Mouse (Mus musculus): ENCODE measurements around the gene Trim66. TPM values are rescaled to one million over a fixed set of nuclear protein-coding genes. Genes with fewer than 3 reads are reported as not detected.

Trim66 gene
- polyA plus RNA-seq, 1 experiment = 0.06 TPM

GRCm38 (mm10) chr7:109492616-109493318, 15.2 kb downstream of the Trim66 start:
- Histone ChIP-seq H3K36me3 (ENCODE audit: control insufficient read depth, insufficient read depth, low read length) (no peaks in the 10 kb centered on the region), H3K4me1 (ENCODE audit: control insufficient read depth, insufficient read depth, insufficient read length) (no peaks in the 10 kb centered on the region), H3K4me3 (ENCODE audit: extremely low read depth, insufficient read depth, insufficient read length) (no peak overlapping the region), H3K27ac (ENCODE audit: insufficient read depth, low read length) (no peak overlapping the region), H3K27me3 (ENCODE audit: control insufficient read depth, insufficient read depth, low read length) (no peaks in the 10 kb centered on the region)
- WGBS = 87% methylated on average over 18 of the region's 18 CpGs
- no peak for DNase-seq (ENCODE audit: low read depth in 1 of 2, low spot score in 2 of 2)
- no peak for TF ChIP-seq CTCF (IDR thresholded peaks at IDR 0.05; ENCODE audit: extremely low read depth, insufficient read depth, insufficient read length, insufficient replicate concordance)
- no peak for TF ChIP-seq POLR2A (IDR thresholded peaks at IDR 0.05; ENCODE audit: low read depth, low read length)

- Histone ChIP-seq H3K27ac (ENCODE audit: insufficient read depth, low read length) (no peak overlapping the region), H3K4me3 (ENCODE audit: extremely low read depth, insufficient read depth, insufficient read length) (no peak overlapping the region), H3K27me3 (ENCODE audit: control insufficient read depth, insufficient read depth, low read length) (no peaks in the 10 kb centered on the region), H3K4me1 (ENCODE audit: control insufficient read depth, insufficient read depth, insufficient read length) (no peaks in the 10 kb centered on the region), H3K36me3 (ENCODE audit: control insufficient read depth, insufficient read depth, low read length) (no peaks in the 10 kb centered on the region)
- no peak for DNase-seq (ENCODE audit: low read depth in 1 of 2, low spot score in 2 of 2)
- WGBS = 63% methylated on average over 5 of the region's 5 CpGs
- TF ChIP-seq CTCF (IDR thresholded peaks at IDR 0.05; ENCODE audit: extremely low read depth, insufficient read depth, insufficient read length, insufficient replicate concordance) = no peak
- TF ChIP-seq POLR2A (IDR thresholded peaks at IDR 0.05; ENCODE audit: low read depth, low read length) = no peak
Observed at GRCm38 (mm10) chr7:109484221-109484620, 23.7 kb downstream of the Trim66 start.

- DNase-seq (ENCODE audit: low read depth in 1 of 2, low spot score in 2 of 2) = no peak
- Histone ChIP-seq H3K36me3 (ENCODE audit: control insufficient read depth, insufficient read depth, low read length) (no peaks in the 10 kb centered on the region), H3K4me3 (ENCODE audit: extremely low read depth, insufficient read depth, insufficient read length) (no peak overlapping the region), H3K27me3 (ENCODE audit: control insufficient read depth, insufficient read depth, low read length) (no peaks in the 10 kb centered on the region), H3K4me1 (ENCODE audit: control insufficient read depth, insufficient read depth, insufficient read length) (no peaks in the 10 kb centered on the region), H3K27ac (ENCODE audit: insufficient read depth, low read length) (no peak overlapping the region)
- 44% methylated on average over 7 of the region's 7 CpGs for WGBS
- TF ChIP-seq CTCF (IDR thresholded peaks at IDR 0.05; ENCODE audit: extremely low read depth, insufficient read depth, insufficient read length, insufficient replicate concordance) = no peak
- no peak for TF ChIP-seq POLR2A (IDR thresholded peaks at IDR 0.05; ENCODE audit: low read depth, low read length)
Observed at GRCm38 (mm10) chr7:109480765-109481197, 27.2 kb downstream of the Trim66 start.

GRCm38 (mm10) chr7:109477926-109478325, 30.0 kb downstream of the Trim66 start:
- H3K4me3 ChIP-seq (ENCODE audit: extremely low read depth, insufficient read depth, insufficient read length) = no peak overlapping the region
- 86% methylated on average over 3 of the region's 3 CpGs for WGBS
- DNase-seq (ENCODE audit: low read depth in 1 of 2, low spot score in 2 of 2) = no peak
- H3K27me3 ChIP-seq (ENCODE audit: control insufficient read depth, insufficient read depth, low read length) = no peaks in the 10 kb centered on the region
- TF ChIP-seq CTCF (IDR thresholded peaks at IDR 0.05; ENCODE audit: extremely low read depth, insufficient read depth, insufficient read length, insufficient replicate concordance) (no peak), POLR2A (IDR thresholded peaks at IDR 0.05; ENCODE audit: low read depth, low read length) (no peak)
- no peaks in the 10 kb centered on the region for H3K4me1 ChIP-seq (ENCODE audit: control insufficient read depth, insufficient read depth, insufficient read length)
- H3K36me3 ChIP-seq (ENCODE audit: control insufficient read depth, insufficient read depth, low read length) = no peaks in the 10 kb centered on the region
- H3K27ac ChIP-seq (ENCODE audit: insufficient read depth, low read length) = no peak overlapping the region

DNA sequence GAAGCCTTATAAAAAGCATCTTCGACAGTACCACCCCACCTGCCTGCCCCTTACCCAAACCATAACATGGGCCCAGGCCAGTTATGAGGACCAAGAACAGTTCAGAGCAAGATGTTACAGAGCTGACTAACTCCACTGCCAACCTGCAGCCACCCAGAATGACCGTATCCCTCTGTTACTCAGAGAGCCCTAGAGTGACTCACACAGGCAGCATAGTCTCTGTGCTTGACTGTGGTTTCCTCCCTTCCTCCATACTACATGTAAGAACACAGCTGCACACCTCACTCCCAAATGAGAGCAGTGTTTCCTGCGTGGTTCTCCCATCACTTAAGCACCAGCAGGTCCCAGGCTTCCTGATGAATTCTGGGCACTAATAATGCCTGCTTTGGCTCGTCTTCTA, 37.2 kb downstream of the Trim66 start:
- H3K27ac ChIP-seq (ENCODE audit: insufficient read depth, low read length) = no peak overlapping the region
- DNase-seq (ENCODE audit: low read depth in 1 of 2, low spot score in 2 of 2) = no peak
- TF ChIP-seq POLR2A (IDR thresholded peaks at IDR 0.05; ENCODE audit: low read depth, low read length) (no peak), CTCF (IDR thresholded peaks at IDR 0.05; ENCODE audit: extremely low read depth, insufficient read depth, insufficient read length, insufficient replicate concordance) (no peak)
- no peaks in the 10 kb centered on the region for H3K4me1 ChIP-seq (ENCODE audit: control insufficient read depth, insufficient read depth, insufficient read length)
- H3K27me3 ChIP-seq (ENCODE audit: control insufficient read depth, insufficient read depth, low read length) = no peaks in the 10 kb centered on the region
- 43% methylated on average over 4 of the region's 4 CpGs for WGBS
- H3K4me3 ChIP-seq (ENCODE audit: extremely low read depth, insufficient read depth, insufficient read length) = no peak overlapping the region
- H3K36me3 ChIP-seq (ENCODE audit: control insufficient read depth, insufficient read depth, low read length) = no peaks in the 10 kb centered on the region

GRCm38 (mm10) chr7:109468262-109468701, 39.7 kb downstream of the Trim66 start:
- DNase-seq (ENCODE audit: low read depth in 1 of 2, low spot score in 2 of 2) = no peak
- WGBS = 63% methylated on average over 6 of the region's 6 CpGs
- TF ChIP-seq POLR2A (IDR thresholded peaks at IDR 0.05; ENCODE audit: low read depth, low read length) = no peak
- TF ChIP-seq CTCF (IDR thresholded peaks at IDR 0.05; ENCODE audit: extremely low read depth, insufficient read depth, insufficient read length, insufficient replicate concordance) = no peak

GRCm38 (mm10) chr7:109467591-109467990, 40.3 kb downstream of the Trim66 start:
- Histone ChIP-seq H3K27me3 (ENCODE audit: control insufficient read depth, insufficient read depth, low read length) (no peaks in the 10 kb centered on the region), H3K36me3 (ENCODE audit: control insufficient read depth, insufficient read depth, low read length) (no peaks in the 10 kb centered on the region), H3K27ac (ENCODE audit: insufficient read depth, low read length) (no peak overlapping the region), H3K4me1 (ENCODE audit: control insufficient read depth, insufficient read depth, insufficient read length) (no peaks in the 10 kb centered on the region), H3K4me3 (ENCODE audit: extremely low read depth, insufficient read depth, insufficient read length) (no peak overlapping the region)
- DNase-seq (ENCODE audit: low read depth in 1 of 2, low spot score in 2 of 2) = no peak
- TF ChIP-seq CTCF (IDR thresholded peaks at IDR 0.05; ENCODE audit: extremely low read depth, insufficient read depth, insufficient read length, insufficient replicate concordance) (no peak), POLR2A (IDR thresholded peaks at IDR 0.05; ENCODE audit: low read depth, low read length) (no peak)
- 80% methylated on average over 2 of the region's 2 CpGs for WGBS

More at GRCm38 (mm10) chr7:109468262-109468701, 39.7 kb downstream of the Trim66 start:
- Histone ChIP-seq H3K36me3 (ENCODE audit: control insufficient read depth, insufficient read depth, low read length) (no peaks in the 10 kb centered on the region), H3K4me1 (ENCODE audit: control insufficient read depth, insufficient read depth, insufficient read length) (no peaks in the 10 kb centered on the region), H3K4me3 (ENCODE audit: extremely low read depth, insufficient read depth, insufficient read length) (no peak overlapping the region), H3K27ac (ENCODE audit: insufficient read depth, low read length) (no peak overlapping the region), H3K27me3 (ENCODE audit: control insufficient read depth, insufficient read depth, low read length) (no peaks in the 10 kb centered on the region)
